Mouse (Mus musculus): Measurements from ENCODE around the gene Maea.

The Maea gene

DNA sequence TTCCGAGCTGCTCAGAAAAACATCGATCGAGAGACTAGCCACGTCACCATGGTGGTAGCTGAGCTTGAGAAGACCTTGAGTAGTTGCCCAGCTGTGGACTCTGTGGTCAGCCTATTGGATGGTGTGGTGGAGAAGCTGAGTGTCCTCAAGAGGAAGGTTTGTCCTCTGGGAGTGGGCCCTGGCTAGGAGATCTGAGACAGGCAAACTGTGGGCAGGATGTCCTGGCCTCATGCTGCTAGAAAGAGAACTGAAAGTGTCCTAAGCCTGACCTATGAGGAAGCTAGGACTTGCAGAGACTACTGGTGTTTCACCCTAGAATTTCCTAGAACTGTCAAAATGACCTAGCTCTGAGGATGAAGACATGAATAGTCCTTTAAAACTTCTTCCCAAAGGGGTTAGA, 23.2 kb downstream of the Maea start:
- DNase-seq (ENCODE audit: low read depth), result no peak

DNA sequence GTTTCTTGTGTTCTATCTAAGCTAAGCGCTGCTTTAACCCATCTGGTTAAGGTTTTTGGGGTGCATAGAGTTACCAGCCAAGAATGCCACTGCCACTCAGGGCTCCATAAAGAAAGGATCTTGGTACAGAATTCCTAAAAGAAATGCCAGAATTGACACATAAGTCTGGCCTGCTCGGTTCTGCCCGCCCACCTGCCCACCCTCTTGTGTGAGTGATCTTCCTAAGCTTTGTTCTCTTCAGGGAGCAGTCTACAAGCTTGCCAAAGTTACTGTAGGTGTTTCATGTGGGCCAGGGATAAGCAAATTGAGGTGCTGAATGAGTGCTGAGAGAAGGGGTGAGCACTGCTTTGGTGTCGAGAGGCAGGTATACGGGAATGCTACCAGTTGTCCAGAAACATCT, 28.0 kb downstream of the Maea start:
- DNase-seq (ENCODE audit: low read depth), result no peak

DNA sequence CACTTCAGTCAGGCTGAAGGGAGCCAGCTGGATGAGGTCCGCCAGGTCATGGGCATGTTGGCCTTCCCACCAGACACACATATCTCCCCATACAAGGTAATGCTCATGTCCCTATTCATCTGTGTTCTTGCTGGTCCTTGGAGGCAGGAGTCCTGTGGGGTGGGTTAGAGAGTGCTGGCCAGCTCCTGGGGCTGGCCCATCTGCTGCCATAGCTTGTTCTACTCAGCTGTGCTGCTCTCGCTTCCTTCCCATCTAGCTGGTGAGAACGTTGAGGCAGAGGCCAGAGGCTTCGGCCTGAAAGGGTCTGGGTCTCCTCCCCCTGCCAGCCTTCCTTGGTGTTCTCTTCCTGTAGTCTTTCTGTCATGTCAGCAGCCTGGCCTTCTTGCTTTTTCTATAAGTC, 33.3 kb downstream of the Maea start:
- no peak for DNase-seq (ENCODE audit: low read depth)

DNA sequence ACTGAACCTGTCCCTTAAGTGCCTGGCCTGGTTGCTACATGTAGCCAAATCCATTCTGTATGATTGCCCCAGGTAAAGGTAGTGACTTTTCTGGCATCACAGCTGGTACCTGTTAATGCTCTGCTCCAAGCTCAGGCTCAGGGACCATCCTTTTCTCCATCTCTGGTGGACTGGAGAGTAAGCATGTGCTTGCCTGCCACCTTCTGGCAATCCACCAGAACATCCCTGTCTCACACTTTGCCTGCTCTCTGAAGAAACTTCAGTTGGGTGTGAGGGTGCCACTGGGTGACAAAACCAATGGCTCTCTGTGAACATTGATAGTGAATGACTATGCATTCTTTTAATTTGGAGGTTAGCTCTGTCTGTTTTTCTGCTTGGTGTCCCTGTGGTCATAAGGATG, 35.8 kb downstream of the Maea start:
- no peak for DNase-seq (ENCODE audit: low read depth)

DNA sequence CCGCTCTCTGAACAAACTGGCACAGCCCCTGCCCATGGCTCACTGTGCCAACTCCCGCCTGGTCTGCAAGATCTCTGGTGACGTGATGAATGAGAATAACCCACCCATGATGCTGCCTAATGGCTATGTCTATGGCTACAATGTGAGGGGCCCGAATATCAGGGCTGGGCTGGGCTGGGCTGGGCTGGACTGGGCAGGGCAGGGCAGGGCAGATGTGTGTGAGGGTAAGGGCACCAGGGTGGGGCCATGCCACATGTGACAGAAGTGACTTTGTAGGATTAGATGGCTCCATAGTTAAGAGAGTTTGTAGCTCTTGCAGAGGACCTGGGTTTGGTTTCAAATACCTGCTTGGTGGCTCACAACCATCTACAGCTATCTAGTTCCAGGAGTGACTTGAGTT, 36.4 kb downstream of the Maea start:
- DNase-seq (ENCODE audit: low read depth), result no peak

DNA sequence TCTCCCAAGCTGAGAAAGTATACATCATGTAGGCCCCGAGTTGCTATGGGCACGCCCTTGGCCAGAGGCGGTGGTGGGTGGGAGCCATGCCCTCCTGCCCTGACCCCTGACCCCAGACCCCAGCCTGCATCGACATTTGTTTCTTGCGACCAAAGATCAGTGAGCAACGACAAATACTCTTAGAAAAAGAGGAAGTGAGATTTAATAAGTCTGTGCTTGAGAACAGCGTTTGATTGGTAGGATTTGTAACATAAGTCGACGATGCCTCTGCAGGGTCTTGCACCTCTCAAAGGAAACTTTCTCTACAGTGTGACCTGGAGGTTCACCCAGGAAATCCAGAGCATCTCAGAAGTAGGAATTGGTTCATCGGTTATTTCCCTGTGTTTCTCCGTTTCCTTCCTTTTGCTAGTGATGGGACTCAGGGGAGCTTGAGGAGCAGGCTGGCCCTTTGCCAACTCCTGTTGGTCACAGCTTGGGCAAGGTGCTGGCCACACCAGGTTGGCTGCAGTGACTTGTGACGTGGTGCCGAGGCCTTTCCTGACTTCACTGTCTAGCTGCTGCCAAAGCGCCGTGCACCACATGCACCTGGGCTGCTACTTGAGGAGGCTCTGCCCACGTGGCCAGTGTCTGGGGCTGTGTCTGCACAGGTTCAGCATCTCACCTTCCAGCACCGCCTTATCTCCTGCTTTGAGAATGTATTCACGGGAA, 37.2 kb downstream of the Maea start:
- DNase-seq (ENCODE audit: low read depth), result no peak

DNA sequence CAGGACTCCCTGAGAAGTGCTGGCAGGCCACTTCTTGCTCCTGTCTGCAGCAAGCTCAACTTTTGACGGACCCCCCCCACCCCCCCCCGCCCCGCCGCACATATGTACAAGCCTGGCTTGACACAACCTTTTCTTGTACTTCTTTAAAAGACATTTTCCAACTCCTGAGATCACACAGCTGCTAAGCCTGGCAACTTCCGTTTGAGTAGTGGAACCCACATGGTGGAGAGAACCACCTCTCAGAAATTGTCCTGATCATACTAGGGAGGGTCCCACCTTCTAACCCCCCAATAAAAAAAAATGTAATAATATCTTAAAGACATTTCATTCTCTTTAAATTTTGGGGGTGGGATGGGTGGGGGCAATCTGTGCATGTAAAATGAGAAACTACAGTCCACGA, 41.9 kb downstream of the Maea start:
- no peak for DNase-seq (ENCODE audit: low read depth)

DNA sequence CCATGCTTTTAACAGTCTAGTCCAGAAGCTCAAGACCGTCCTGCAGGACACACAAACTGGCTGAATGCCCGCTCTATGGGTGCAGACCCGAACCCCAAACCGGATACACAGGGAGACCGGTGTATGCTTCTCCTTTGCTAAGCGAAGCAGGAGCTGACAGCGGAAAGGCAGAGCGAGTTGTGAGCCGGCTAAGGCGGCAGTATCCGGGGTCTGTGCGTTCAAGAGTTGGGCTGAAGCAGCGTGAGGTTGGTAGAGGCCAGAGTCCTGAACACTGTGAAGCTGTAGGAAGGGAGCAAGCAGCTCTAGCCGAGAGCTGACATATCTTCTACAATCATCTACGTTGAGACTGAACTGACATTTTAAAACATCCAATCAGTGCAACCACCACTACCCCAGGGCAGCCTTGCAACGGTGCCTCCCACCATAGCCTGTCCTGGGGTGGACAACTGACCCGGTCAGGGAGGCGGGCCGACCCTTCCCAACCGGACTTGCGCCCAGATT, 42.5 kb downstream of the Maea start:
- DNase-seq (ENCODE audit: low read depth), result no peak

DNA sequence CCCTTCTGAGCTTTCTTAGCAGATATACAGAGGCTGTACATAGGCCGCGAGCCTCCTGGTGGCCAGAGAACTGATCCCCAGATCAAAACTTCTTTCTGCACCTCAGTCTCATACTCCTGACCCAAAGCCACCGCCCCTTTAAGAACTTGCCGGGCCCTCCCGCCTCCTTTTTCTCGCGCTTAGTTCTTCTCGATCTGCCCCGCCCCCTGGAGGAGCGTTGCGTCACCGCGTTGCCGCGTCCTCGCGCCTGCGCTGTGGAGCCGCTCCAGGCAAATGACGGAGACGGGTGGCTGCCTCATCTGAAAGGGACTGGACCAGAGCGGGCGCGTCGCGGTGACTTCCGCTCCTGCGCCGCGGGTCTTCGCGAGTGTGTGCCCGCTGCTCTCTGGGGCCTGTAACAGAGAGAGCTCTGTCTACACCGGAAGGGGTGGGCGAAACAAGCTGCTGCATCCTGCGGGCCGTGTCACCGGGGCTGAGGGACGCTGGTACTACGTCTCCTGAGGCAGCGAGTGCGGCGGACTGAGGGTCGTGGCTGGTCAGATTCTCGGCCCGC, 43.1 kb downstream of the Maea start, which contains the start of gene Uvssa:
TSS of gene Uvssa (plus strand) at position 248 of the 553 bp plus-strand sequence.
- DNase-seq (ENCODE audit: low read depth), result peak; percentile 97

DNA sequence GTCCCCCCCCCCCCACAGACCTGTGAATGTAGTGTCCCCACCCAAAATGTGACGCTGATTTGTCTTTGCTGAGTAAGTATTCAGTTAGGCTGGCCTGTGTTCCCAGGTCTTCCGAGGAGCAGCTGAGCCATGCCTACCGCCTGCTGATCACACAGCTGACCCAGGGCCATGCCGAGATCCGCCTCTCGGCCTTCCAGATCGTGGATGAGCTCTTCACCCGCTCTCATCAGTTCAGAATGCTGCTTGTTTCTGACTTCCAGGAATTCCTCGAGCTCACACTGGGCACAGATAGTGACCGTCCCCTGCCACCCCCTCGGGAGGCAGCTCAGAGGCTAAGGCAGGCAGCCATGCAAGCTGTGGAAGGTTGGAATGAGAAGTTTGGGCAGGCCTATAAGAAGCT, 52.2 kb downstream of the Maea start:
- DNase-seq (ENCODE audit: low read depth), result no peak

DNA sequence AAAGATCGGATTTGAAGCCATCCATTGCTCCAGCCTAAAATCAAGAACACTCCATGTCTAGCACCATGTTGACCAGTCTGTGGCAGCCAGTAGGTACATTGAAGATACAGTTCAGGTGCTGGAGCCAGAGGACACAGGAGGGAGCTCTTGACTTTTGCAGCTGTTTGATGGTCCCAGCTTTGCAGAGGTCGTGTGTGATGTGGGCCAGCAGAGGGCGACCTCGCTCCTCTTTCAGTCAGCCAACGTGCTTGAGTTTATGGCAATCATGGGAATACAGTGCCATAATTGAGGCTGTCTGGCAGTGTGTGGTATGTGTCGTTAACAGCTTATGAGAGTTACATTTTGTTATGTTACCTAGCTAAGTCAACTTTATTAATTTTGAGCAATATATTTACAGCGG, 58.5 kb downstream of the Maea start:
- DNase-seq (ENCODE audit: low read depth), result peak; percentile 57

DNA sequence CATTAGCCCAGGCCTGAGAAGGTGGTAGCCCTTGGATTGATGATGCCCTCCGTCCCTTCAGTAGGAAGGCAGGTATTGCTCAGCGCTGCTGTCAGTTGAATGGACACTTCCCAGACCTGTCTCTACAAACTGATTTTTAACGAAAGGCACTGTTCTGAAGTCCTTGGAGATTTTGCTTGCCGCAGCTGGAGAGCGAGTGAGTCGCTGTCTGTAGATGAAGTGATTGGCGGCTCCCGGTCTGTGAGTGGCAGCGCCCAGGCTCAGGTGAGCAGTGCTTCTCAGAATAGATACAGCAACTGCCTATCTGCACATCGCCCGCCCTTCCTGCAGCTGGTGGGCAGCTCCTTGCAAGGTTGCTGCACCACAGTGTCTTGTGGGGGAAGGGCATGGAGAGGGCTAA, 60.4 kb downstream of the Maea start:
- no peak for DNase-seq (ENCODE audit: low read depth)

DNA sequence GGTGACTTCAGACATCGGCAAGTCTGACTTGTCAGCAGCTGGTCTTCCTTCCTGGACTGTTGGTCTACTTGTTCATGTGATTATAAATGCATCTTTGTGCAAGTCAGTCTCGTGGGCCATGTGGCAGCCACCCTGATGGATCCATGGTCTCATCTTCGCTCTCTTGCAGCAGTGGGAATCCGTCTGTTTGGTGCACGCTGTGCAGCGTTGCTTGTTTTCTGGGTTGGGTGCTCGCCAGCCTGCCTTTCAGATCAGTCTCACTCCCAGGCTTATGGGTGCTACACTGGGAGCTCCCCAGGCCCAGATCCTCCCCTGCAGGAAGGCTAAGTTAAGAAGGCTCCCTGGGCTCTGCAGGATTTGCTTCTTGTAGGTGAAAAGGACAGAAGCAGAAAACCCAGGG, 61.5 kb downstream of the Maea start:
- DNase-seq (ENCODE audit: low read depth), result no peak

DNA sequence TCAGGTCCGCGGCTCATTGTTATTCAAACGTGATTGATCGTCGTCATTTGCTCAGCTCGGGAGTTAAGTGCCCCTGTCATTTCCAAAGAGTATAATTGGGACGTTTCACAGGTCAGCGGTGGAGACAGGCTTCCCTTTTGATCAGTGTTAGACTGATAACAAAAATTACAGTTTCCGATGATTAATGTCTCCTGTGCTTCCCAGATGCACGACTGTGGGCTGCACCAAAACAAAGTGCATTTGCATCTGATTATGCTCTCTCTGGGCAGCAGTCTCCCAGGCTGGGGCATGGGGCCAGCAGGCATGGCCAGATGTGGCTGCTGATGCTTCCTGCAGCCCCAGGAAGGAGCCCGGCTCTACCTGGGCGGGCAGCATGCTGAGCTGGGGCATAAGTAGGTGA, 65.5 kb downstream of the Maea start:
- DNase-seq (ENCODE audit: low read depth), result no peak

DNA sequence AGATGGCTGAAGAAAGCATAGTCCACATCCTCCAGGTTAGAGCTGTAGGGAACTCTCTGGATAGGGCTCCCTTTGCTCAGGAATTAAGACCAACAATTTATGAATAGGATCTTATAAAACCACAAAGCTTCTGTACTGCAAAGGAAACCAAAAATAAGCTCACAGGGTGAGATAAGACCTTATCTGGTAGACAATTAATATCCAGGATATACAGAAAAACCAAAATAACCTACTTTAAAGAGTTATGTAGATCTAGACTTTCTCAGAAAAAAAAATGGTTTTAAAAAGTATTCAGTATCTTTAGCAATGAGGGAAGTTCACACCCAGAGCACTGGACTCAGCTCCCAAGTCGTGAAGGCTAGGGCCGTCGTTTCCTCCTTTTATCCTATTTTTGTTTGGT, 85.0 kb downstream of the Maea start:
- DNase-seq (ENCODE audit: low read depth), result no peak

All from fibroblast of lung, adult 2 months (primary cell).